Mouse (Mus musculus) neutrophil, adult 59 days (primary cell): ENCODE data around the gene Gm9639. TPM values are rescaled to one million over a fixed set of nuclear protein-coding genes. Genes with fewer than 3 reads are reported as not detected.

Source experiments
- total RNA-seq, 2 experiments: library from RNA; stranded (reverse); gene quantifications; 1 replicate in 1 of 2; 2 replicates in 1 of 2; pipeline ENCODE4 v1.2.4; 2023

Gene Gm9639
- not detected for total RNA-seq

DNA sequence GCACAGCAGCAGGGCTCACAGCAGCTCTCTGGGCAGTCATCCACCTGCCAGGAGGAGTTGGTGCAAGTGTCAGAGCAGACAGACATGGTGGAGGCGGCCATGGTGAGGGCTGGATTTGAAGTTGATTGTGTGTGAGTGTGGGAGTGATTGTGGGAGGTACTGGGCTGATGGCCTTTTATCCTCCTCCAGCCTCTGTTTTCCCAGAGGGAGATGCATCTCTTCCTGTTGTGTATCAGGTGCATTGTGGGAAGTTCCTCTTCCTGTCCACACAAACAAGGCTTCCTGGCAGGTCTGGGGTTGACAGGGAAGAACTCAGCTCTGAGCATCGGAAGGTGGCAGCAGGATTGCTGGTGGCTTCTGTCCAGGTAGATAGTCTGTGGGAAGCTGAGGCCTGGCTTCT lies at the start of gene Gm9639:
Gm9639 (minus strand) TSS at position 101 of the 400 bp plus-strand sequence.

DNA sequence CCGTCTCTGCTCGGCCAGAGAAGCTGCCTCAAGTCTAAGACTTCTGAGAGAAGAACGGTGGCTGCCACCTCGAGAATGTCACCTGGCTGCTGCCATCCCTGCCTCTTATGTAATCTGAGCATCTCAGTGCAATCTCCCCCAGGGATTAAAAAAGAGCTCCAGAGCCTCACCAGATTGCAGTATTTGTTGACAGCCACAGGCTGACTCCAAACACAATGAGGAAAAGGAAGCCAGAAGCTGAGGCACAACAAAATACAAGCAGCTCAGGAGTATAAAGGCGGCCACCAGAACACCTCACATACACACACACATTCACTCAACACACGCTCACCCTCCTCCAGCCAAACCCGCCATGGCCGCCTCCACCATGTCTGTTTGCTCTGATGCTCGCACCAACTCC lies 40.8 kb upstream of the Gm9639 start, which contains the start of gene Krtap10-10:
Krtap10-10 (plus strand) TSS at position 301 of the 400 bp plus-strand sequence.

DNA sequence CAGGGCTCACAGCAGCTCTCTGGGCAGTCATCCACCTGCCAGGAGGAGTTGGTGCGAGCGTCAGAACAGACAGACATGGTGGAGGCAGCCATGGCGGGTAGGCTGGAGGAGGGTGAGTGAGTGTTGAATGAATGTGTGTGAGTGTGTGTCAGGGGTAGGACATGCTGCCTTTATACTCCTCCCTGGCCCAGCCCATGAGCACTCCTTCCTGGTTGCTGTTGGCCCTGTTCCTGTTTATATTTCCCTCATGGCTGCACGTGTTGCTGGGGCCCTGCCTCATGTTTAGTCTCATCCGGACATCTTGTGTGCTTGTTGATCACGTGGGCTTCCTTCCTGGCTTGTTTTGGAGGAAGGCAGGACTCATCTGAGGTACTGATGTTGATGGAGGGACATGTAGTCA lies 32.1 kb upstream of the Gm9639 start, which contains the start of gene Krtap10-4:
Krtap10-4 (minus strand) TSS at position 145 of the 400 bp plus-strand sequence.

DNA sequence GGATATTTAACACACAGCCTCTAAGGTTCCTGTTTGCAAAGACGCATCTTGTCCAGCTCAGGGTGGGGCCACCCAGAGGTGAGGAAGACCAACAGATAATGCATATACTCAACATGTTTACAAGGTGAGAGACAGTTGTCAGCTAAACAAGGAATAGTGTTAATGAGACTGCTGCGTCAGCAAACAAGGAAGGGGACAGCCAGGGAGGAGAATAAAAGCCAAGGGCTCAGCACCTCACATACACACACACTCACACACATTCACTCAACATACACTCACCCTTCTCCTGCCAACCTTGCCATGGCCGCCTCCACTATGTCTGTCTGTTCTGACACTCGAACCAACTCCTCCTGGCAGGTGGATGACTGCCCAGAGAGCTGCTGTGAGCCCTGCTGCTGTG lies 19.5 kb upstream of the Gm9639 start, which contains the start of gene Gm2696:
Gm2696 (plus strand) TSS at position 301 of the 400 bp plus-strand sequence.

DNA sequence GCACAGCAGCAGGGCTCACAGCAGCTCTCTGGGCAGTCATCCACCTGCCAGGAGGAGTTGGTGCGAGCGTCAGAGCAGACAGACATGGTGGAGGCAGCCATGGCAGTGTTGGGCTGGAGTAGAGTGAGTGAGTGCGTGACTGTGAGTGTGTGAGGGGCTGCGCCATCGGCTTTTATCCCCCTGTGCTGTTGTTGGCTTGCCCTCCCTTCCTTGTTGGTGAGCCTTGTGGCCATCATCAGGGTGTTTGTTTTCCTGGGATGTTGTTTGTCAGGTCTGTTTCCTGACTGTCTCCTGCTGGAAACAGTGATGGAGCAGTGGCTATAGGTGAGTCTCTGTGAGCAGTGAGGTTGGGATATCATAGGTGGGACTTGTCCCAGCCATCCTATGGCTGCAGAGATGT lies 16.9 kb upstream of the Gm9639 start, which contains the start of gene Gm9507:
Gm9507 (minus strand) TSS at position 101 of the 400 bp plus-strand sequence.

DNA sequence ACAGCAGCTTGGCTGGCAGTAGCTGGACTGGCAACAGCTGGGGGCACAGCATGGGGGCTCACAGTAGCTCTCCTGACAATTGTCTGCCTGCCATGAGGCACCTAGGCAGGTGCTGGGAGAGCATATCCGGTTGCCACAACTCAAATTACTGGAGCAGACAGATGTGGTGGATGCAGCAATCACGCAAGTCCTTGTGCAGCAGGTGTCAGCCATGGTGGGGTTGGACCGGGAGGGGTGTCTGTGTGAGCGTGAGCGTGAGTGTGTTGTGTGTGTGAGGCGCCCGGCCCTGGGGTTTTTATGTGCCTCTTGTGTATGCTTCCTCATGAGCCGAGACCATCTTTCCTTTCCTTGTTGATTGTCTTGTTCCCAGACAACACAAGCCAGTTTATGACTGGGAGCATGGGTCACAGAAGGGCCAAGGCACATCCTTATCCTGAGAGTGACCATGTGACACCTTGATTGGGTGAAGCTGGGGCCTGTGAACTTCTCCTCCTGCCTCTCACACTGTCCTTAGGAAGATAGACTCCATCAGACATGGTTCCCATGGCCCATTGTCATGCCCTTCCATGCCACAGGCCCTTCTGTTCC lies 4.1 kb upstream of the Gm9639 start, which contains the start of gene Gm19668:
Gm19668 (minus strand) TSS at position 213 of the 588 bp plus-strand sequence.

DNA sequence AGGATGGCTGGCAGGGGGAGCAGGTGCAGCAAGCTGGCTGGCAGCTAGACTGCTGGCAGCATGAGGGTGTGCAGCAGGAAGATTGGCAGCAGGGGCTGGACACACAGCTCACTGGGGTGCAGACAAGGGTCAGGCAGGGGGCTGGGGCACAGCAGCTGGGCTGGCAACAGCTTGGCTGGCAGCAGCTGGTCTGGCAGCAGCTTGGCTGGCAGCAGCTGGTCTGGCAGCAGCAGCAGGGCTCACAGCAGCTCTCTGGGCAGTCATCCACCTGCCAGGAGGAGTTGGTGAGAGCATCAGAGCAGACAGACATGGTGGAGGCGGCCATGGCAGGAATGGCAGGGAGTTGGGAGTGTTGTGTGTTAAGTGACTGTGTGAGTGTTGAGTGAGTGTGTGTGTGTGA lies 7.0 kb downstream of the Gm9639 start, which contains the start of gene Gm7137:
Gm7137 (minus strand) TSS at position 325 of the 400 bp plus-strand sequence.

DNA sequence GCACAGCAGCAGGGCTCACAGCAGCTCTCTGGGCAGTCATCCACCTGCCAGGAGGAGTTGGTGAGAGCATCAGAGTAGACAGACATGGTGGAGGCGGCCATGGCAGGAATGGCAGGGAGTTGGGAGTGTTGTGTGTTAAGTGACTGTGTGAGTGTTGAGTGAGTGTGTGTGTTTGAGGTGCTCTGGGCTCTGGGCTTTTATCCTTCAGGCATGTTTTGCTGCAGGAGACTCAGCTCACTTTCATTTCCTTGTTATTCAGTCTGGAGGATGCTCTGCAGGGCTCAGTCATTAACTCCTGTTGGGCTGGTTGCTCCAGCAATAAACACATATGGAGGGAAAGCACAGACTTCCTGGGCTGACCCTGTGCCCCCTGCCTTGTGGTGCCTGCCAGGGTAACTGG lies 12.4 kb downstream of the Gm9639 start, which contains the start of gene Gm3250:
Gm3250 (minus strand) TSS at position 101 of the 400 bp plus-strand sequence.

DNA sequence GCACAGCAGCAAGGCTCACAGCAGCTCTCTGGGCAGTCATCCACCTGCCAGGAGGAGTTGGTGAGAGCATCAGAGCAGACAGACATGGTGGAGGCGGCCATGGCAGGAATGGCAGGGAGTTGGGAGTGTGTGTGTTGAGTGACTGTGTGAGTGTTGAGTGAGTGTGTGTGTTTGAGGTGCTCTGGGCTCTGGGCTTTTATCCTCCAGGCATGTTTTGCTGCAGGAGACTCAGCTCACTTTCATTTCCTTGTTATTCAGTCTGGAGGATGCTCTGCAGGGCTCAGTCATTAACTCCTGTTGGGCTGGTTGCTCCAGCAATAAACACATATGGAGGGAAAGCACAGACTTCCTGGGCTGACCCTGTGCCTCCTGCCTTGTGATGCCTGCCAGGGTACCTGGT lies 18.0 kb downstream of the Gm9639 start, which contains the start of gene Gm7138:
Gm7138 (minus strand) TSS at position 101 of the 400 bp plus-strand sequence.

DNA sequence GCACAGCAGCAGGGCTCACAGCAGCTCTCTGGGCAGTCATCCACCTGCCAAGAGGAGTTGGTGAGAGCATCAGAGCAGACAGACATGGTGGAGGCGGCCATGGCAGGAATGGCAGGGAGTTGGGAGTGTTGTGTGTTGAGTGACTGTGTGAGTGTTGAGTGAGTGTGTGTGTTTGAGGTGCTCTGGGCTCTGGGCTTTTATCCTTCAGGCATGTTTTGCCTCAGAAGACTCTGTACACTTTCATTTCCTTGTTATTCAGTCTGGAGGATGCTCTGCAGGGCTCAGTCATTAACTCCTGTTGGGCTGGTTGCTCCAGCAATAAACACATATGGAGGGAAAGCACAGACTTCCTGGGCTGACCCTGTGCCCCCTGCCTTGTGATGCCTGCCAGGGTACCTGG lies 23.7 kb downstream of the Gm9639 start, which contains the start of gene Gm3238:
Gm3238 (minus strand) TSS at position 101 of the 400 bp plus-strand sequence.

DNA sequence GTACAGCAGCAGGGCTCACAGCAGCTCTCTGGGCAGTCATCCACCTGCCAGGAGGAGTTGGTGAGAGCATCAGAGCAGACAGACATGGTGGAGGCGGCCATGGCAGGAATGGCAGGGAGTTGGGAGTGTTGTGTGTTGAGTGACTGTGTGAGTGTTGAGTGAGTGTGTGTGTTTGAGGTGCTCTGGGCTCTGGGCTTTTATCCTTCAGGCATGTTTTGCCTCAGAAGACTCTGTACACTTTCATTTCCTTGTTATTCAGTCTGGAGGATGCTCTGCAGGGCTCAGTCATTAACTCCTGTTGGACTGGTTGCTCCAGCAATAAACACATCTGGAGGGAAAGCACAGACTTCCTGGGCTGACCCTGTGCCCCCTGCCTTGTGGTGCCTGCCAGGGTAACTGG lies 35.3 kb downstream of the Gm9639 start, which contains the start of gene Gm3233:
Gm3233 (minus strand) TSS at position 101 of the 400 bp plus-strand sequence.

DNA sequence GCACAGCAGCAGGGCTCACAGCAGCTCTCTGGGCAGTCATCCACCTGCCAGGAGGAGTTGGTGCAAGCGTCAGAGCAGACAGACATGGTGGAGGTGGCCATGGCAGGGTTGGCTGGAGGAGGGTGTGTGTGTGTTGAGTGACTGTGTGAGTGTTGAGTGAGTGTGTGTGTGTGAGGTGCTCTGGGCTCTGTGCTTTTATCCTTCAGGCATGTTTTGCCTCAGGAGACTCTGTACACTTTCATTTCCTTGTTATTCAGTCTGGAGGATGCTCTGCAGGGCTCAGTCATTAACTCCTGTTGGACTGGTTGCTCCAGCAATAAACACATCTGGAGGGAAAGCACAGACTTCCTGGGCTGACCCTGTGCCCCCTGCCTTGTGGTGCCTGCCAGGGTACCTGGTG lies 43.6 kb downstream of the Gm9639 start, which contains the start of gene Gm9736:
Gm9736 (minus strand) TSS at position 101 of the 400 bp plus-strand sequence.

Other genes starting within 250 kb of the Gm9639 start
- 10 to 100 TPM; 84.8 to 91.5 TPM for gene Pttg1ip, start 213.4 kb downstream of the Gm9639 start, total RNA-seq
- gene Sumo3, start 189.0 kb downstream of the Gm9639 start, total RNA-seq, result 10 to 100 TPM; 53.3 to 62.0 TPM
- not detected for gene Gm49325, start 188.9 kb downstream of the Gm9639 start, total RNA-seq
- gene Ube2g2, start 172.8 kb downstream of the Gm9639 start, total RNA-seq, result 10 to 100 TPM; 31.4 to 37.3 TPM
- not detected for gene Tspear, start 108.5 kb downstream of the Gm9639 start, total RNA-seq
- not detected for gene Gm19402, start 104.3 kb downstream of the Gm9639 start, total RNA-seq
- gene Gm9508, start 97.8 kb downstream of the Gm9639 start, total RNA-seq, result not detected
- gene Gm10272, start 88.5 kb downstream of the Gm9639 start, total RNA-seq, result not detected
- gene Gm10024, start 83.6 kb downstream of the Gm9639 start, total RNA-seq, result not detected
- gene Gm10142, start 79.3 kb downstream of the Gm9639 start, total RNA-seq, result not detected
- not detected for gene Krtap12-1, start 74.5 kb downstream of the Gm9639 start, total RNA-seq
- not detected for gene Gm10100, start 68.6 kb downstream of the Gm9639 start, total RNA-seq
- not detected for gene Gm18596, start 52.4 kb downstream of the Gm9639 start, total RNA-seq
- gene Gm9736, start 43.7 kb downstream of the Gm9639 start, total RNA-seq, result not detected
- not detected for gene Gm3233, start 35.4 kb downstream of the Gm9639 start, total RNA-seq
- gene Gm3238, start 23.8 kb downstream of the Gm9639 start, total RNA-seq, result not detected
- gene Gm7138, start 18.1 kb downstream of the Gm9639 start, total RNA-seq, result not detected
- not detected for gene Gm3250, start 12.5 kb downstream of the Gm9639 start, total RNA-seq
- not detected for gene Gm7137, start 6.9 kb downstream of the Gm9639 start, total RNA-seq
- not detected for gene Gm19668, start 4.1 kb upstream of the Gm9639 start, total RNA-seq
- gene Gm9507, start 16.8 kb upstream of the Gm9639 start, total RNA-seq, result not detected
- gene Gm2696, start 19.6 kb upstream of the Gm9639 start, total RNA-seq, result not detected
- not detected for gene Krtap10-4, start 32.0 kb upstream of the Gm9639 start, total RNA-seq
- not detected for gene Krtap10-10, start 40.9 kb upstream of the Gm9639 start, total RNA-seq
- not detected for gene Gm36176, start 51.7 kb upstream of the Gm9639 start, total RNA-seq
- not detected for gene Gm10318, start 57.8 kb upstream of the Gm9639 start, total RNA-seq
- not detected for gene Gm3285, start 66.9 kb upstream of the Gm9639 start, total RNA-seq
- under 1 TPM; 0.11 to 0.31 TPM for gene Lrrc3, start 107.5 kb upstream of the Gm9639 start, total RNA-seq
- gene Trpm2, start 175.5 kb upstream of the Gm9639 start, total RNA-seq, result 100 to 1,000 TPM; 278 to 284 TPM
- gene 1810043G02Rik, start 183.4 kb upstream of the Gm9639 start, total RNA-seq, result 1 to 10 TPM; 9.5 to 9.7 TPM
- gene Pfkl, start 215.0 kb upstream of the Gm9639 start, total RNA-seq, result 10 to 100 TPM; 30.5 to 37.9 TPM
- 1 to 10 TPM; 2.0 to 4.1 TPM for gene Dnmt3l, start 246.9 kb upstream of the Gm9639 start, total RNA-seq
- gene Aire, start 248.5 kb upstream of the Gm9639 start, total RNA-seq, result under 1 TPM in 1 of 2 experiments, not detected in 1; 0.22 TPM